Mouse (Mus musculus) stomach, embryonic 14.5 days (tissue): Measurements from ENCODE around the gene Olfr1. TPM values are rescaled to one million over a fixed set of nuclear protein-coding genes. Genes with fewer than 3 reads are reported as not detected.

Source experiments
- ATAC-seq: fragments of 200-750 bp; cut with Nextera tagmentation; 2 replicates; pipeline ENCODE4 v1.8.0; 2017; ENCODE audit warnings: low read depth, moderate TSS enrichment; ENCODE audit not compliant: insufficient number of reproducible peaks, insufficient read depth, low FRiP score
- H3K27ac ChIP-seq: fragments of 300-500 bp; sonication (generic); 2 replicates; pipeline ENCODE4 v1.5.1; 2014; ENCODE audit warnings: mild to moderate bottlenecking, low read length, moderate library complexity, mixed read lengths
- H3K27me3 ChIP-seq: fragments of 300-500 bp; sonication (generic); 2 replicates; pipeline ENCODE4 v1.6.1; 2014; ENCODE audit warnings: low read length, control low read depth, mixed read lengths; ENCODE audit not compliant: control insufficient read depth, insufficient read depth
- H3K36me3 ChIP-seq: fragments of 300-500 bp; sonication (generic); 2 replicates; pipeline ENCODE4 v1.6.1; 2014; ENCODE audit warnings: mild to moderate bottlenecking, control low read depth, low read length, moderate library complexity, mixed read lengths; ENCODE audit not compliant: control insufficient read depth, insufficient read depth
- H3K4me1 ChIP-seq: fragments of 300-500 bp; sonication (generic); 2 replicates; pipeline ENCODE4 v1.6.1; 2014; ENCODE audit warnings: low read length, control low read depth, mixed read lengths; ENCODE audit not compliant: control insufficient read depth, insufficient read depth
- H3K4me2 ChIP-seq: fragments of 300-500 bp; sonication (generic); replicated peaks from 2 replicates; pipeline ENCODE4 v1.6.1; 2014; ENCODE audit warnings: low read depth, low read length, control low read depth
- H3K4me3 ChIP-seq: fragments of 300-500 bp; sonication (generic); 2 replicates; pipeline ENCODE4 v1.5.1; 2014; ENCODE audit warnings: low read depth, low read length, control low read depth
- H3K9ac ChIP-seq: fragments of 300-500 bp; sonication (generic); replicated peaks from 2 replicates; pipeline ENCODE4 v1.6.1; 2014; ENCODE audit warnings: low read depth, mild to moderate bottlenecking, control low read depth, low read length, moderate library complexity, mixed read lengths
- H3K9me3 ChIP-seq: fragments of 300-500 bp; sonication (generic); 2 replicates; pipeline ENCODE4 v1.6.1; 2016; ENCODE audit warnings: low read depth, low read length, control low read depth; ENCODE audit not compliant: control insufficient read depth
- WGBS: fragments of 180-500 bp; shearing (Covaris S2); extraction: QIAGEN DNeasy Blood & Tissue Kit; methylation state at CpG from one replicate; pipeline ENCODE4 v1.1.7; 2014; 5-methylcytosine and 5-hydroxymethylcytosine counted together
- polyA plus RNA-seq: library from polyadenylated mRNA; unstranded; fragments of >200 nt; fragmentation: Nextera tagmentation; extraction: Ambion mirVana; gene quantifications from 2 replicates; pipeline ENCODE4 v1.2.1, GENCODE M21; 2014

Gene Olfr1
- polyA plus RNA-seq = not detected in 2 replicates

DNA sequence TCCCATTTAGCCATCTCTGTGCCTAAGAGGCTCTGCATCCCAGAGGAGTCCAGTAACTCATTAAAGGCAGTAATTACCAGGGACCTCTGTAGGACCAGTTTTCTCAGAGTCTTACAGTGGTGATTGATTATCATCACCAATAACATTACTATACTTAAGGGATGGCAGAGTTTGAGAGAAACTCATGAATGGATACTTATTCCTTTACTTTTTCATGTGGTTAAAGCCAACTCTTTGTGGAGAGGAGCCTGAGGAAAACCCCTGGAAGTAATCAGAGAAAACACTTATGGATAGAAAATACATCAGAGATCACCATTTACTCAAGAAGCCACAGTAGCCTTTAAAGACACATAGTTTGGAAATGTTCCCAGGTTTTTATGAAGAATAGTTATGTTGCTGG lies at the start of gene Olfr1:
Gene Olfr1, minus strand, starts transcription at position 101 of the 400 bp plus-strand sequence.
- H3K4me3 ChIP-seq = no peak within 1 kb of the TSS
- no peak within 1 kb of the TSS for H3K9ac ChIP-seq
- no peaks in the 10 kb centered on the region for H3K27me3 ChIP-seq

DNA sequence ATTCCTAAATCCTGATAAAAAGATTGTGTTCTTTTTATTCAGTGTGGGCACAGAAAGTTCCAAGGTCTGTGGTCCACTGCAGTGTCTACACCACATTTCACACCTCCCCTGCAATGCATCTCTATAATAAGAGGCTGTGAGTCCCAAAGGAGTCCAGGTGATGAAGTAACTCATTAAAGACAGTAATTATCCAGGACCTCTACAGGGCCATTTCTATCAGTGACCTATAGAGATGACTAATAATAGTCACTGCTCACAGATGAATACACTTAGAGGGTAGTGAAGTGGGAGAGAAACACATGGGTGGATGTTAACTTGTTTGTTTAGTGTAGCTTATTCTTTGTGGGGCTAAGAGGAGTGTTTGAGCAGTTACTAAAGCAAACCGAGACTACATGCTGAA lies 29.0 kb upstream of the Olfr1 start, which contains the start of gene Olfr378:
Gene Olfr378, minus strand, starts transcription at position 101 of the 400 bp plus-strand sequence.
- no peaks in the 10 kb centered on the region for H3K27me3 ChIP-seq
- H3K4me1 ChIP-seq = no peaks in the 10 kb centered on the region
- H3K4me2 ChIP-seq = no peak within 1 kb of the TSS
- H3K27ac ChIP-seq = no peak within 1 kb of the TSS
- no peaks in the 10 kb centered on the region for H3K9me3 ChIP-seq
- no peak within 1 kb of the TSS for H3K9ac ChIP-seq
- ATAC-seq = no peak
- no peak within 1 kb of the TSS for H3K4me3 ChIP-seq
- WGBS = 80% methylated on average over 1 of the region's 1 CpGs
- H3K36me3 ChIP-seq = no peaks in the 10 kb centered on the region

More for the DNA sequence above, at the start of gene Olfr1:
- H3K9me3 ChIP-seq = no peaks in the 10 kb centered on the region
- no peak within 1 kb of the TSS for H3K4me2 ChIP-seq
- ATAC-seq = no peak
- no peak within 1 kb of the TSS for H3K27ac ChIP-seq
- H3K4me1 ChIP-seq = no peaks in the 10 kb centered on the region
- no peaks in the 10 kb centered on the region for H3K36me3 ChIP-seq

DNA sequence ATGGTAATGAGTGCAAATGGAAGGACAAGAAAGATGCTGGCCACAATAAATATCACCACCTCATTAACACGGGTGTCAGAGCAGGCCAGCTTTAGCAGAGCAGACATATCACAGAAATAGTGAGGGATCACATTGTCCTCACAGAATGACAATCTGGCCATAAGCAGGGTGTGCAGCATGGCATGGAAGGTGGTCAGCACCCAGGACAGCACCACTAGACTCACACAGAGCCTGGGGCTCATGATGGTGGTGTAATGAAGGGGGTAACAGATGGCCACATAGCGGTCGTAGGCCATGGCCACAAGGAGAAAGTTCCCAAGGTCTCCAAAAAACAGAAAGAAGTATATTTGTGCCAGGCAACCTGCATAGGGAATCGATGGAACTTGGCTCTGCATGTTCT lies 4.0 kb downstream of the Olfr1 start:
- Histone ChIP-seq H3K9me3 (no peaks in the 10 kb centered on the region), H3K9ac (no peak overlapping the region), H3K4me2 (no peak overlapping the region), H3K27ac (no peak overlapping the region), H3K36me3 (no peaks in the 10 kb centered on the region), H3K27me3 (no peaks in the 10 kb centered on the region), H3K4me3 (no peak overlapping the region), H3K4me1 (no peaks in the 10 kb centered on the region)
- WGBS = 64% methylated on average over 4 of the region's 4 CpGs
- no peak for ATAC-seq

DNA sequence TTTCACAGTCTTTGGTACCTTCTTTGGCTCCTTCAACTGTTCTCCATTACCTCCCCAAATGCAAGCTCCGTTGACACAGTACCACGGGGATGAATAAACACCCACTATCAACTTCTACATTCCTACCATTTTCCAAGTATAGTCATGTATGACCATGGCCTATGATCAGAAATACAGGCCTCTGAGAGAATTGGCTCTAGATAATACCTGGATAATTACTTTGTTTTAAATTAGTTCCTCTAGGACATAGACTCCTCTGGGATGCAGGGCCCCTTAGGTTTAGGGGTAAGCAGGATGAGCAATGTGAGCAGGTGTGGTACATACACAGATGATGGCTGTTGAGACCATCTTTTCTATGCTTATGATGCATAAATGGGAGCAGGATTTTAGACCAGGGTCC lies 28.5 kb downstream of the Olfr1 start, which contains the start of gene Olfr376:
Gene Olfr376, plus strand, starts transcription at position 301 of the 400 bp plus-strand sequence.
- no peak within 1 kb of the TSS for H3K4me3 ChIP-seq
- ATAC-seq = no peak
- no peaks in the 10 kb centered on the region for H3K4me1 ChIP-seq
- no peaks in the 10 kb centered on the region for H3K36me3 ChIP-seq
- no peaks in the 10 kb centered on the region for H3K27me3 ChIP-seq
- H3K4me2 ChIP-seq = no peak within 1 kb of the TSS
- no peaks in the 10 kb centered on the region for H3K9me3 ChIP-seq
- no peak within 1 kb of the TSS for H3K27ac ChIP-seq
- no peak within 1 kb of the TSS for H3K9ac ChIP-seq
- WGBS = 76% methylated on average over 2 of the region's 2 CpGs

DNA sequence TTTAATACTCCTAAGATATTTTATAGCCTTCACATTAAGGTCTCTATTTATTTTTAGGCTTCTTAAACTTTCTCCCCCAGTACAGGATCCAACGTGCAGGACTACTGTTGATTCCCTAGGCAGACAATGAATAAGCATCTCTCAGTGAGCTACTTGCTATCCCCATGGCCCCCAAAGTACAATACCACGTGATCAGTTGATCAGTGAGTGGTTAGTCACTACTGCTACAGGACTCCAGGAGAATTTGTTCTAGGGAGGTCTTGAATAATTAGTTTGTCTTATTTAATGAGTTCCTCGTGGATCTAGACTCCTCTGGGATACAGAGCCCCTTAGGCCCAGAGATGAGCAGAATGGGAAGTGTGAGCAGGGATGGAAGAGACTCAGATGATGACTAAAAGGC lies 48.9 kb downstream of the Olfr1 start, which contains the start of gene Olfr20:
Gene Olfr20, plus strand, starts transcription at position 301 of the 400 bp plus-strand sequence.
- Histone ChIP-seq H3K27me3 (no peaks in the 10 kb centered on the region), H3K9me3 (no peaks in the 10 kb centered on the region), H3K4me3 (no peak within 1 kb of the TSS), H3K4me2 (no peak within 1 kb of the TSS), H3K36me3 (no peaks in the 10 kb centered on the region), H3K9ac (no peak within 1 kb of the TSS), H3K27ac (no peak within 1 kb of the TSS), H3K4me1 (no peaks in the 10 kb centered on the region)
- no peak for ATAC-seq
- 44% methylated on average over 3 of the region's 3 CpGs for WGBS

Other genes starting within 250 kb of the Olfr1 start
- gene P2rx5, start 239.2 kb downstream of the Olfr1 start, polyA plus RNA-seq = 0.17 and 0.20 TPM in 2 replicates
- 111 and 116 TPM in 2 replicates for gene Emc6, start 222.6 kb downstream of the Olfr1 start, polyA plus RNA-seq
- gene Tax1bp3, start 222.5 kb downstream of the Olfr1 start, polyA plus RNA-seq = 241 and 253 TPM in 2 replicates
- gene Ctns, start 200.6 kb downstream of the Olfr1 start, polyA plus RNA-seq = 20.0 and 20.7 TPM in 2 replicates
- 1.8 TPM in 2 replicates for gene Shpk, start 200.2 kb downstream of the Olfr1 start, polyA plus RNA-seq
- gene Trpv1, start 165.3 kb downstream of the Olfr1 start, polyA plus RNA-seq = 0.13 TPM in 1 of 2 replicates, not detected in the other
- 0.12 and 0.42 TPM in 2 replicates for gene Trpv3, start 132.2 kb downstream of the Olfr1 start, polyA plus RNA-seq
- 3.7 and 4.1 TPM in 2 replicates for gene Aspa, start 70.0 kb downstream of the Olfr1 start, polyA plus RNA-seq
- gene Gm49340, start 69.9 kb downstream of the Olfr1 start, polyA plus RNA-seq = not detected in 2 replicates
- gene Spata22, start 69.9 kb downstream of the Olfr1 start, polyA plus RNA-seq = not detected in 2 replicates
- gene Olfr20, start 48.8 kb downstream of the Olfr1 start, polyA plus RNA-seq = not detected in 2 replicates
- not detected in 2 replicates for gene Olfr376, start 28.4 kb downstream of the Olfr1 start, polyA plus RNA-seq
- not detected in 2 replicates for gene Olfr378, start 28.9 kb upstream of the Olfr1 start, polyA plus RNA-seq
- gene Olfr380, start 57.9 kb upstream of the Olfr1 start, polyA plus RNA-seq = not detected in 2 replicates
- gene Olfr381, start 92.0 kb upstream of the Olfr1 start, polyA plus RNA-seq = not detected in 2 replicates
- gene Olfr382, start 117.6 kb upstream of the Olfr1 start, polyA plus RNA-seq = not detected in 2 replicates
- not detected in 2 replicates for gene Olfr385, start 193.4 kb upstream of the Olfr1 start, polyA plus RNA-seq
- not detected in 2 replicates for gene Olfr384, start 199.0 kb upstream of the Olfr1 start, polyA plus RNA-seq